Mouse (Mus musculus): Measurements from ENCODE around the gene Timm23. TPM values are rescaled to one million over a fixed set of nuclear protein-coding genes. Genes with fewer than 3 reads are reported as not detected.

Timm23 gene
- 88.9 TPM for polyA plus RNA-seq (2017; shearing (Covaris generic))

DNA sequence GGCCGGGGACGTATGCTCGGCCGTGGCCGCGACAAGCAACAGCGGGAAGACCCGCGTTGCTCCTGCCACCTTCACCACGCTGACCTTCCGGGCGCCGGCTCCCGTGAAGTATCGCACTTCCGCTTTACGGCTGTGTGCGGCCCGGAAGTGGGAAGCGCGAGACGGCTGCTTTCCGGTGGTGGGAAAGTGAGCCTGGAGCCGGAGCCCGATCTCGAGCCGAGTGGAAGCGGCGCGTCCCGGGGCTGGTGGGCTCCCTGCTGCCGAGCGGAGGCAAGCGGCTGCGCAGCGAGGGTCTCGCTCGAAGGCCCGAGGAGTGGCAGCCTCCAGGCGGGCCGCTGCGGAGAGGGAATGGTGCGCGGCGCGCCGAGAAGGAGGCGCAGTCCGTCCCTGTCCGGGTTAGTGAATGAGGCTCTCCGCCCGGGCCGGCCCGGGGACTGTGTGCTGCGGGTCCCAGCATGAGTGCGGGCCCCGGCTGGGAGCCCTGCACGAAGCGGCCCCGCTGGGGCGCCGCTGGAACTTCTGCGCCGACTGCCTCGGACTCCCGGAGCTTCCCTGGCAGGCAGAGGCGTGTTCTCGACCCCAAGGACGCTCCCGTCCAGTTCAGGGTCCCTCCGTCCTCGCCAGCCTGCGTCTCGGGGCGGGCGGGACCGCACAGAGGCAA lies at the start of gene Timm23, which contains the start of gene Parg:
Gene Timm23 (minus strand): TSS at position 108 of the 661 bp plus-strand sequence.
Gene Parg (plus strand): TSS at position 159 of the 661 bp plus-strand sequence.

DNA sequence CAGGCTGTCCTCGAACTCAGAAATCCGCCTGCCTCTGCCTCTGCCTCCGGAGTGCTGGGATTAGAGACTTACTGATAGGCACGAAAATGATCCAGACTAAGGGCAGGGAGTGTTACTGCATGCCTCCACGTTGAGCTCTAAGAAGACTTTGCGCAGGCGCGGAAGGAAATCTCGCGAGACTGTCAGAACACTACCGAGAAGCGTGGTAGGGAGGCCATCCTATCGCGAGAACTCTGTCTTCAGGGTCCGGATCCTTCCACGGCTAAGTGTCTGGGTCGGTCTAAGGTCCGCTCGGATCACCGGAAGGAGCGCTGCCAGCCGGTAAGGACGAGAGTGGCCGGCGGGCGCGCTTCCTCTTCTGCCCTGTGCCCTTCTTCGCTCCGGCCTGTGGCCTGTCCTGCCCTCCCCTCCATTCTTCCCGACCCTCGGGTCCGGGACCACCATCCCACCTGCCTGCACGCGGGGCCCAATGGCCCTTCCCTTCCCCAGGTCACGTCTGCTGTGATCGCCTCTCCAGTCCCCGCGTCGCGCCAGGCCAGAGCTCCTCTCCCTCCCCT lies 41.9 kb downstream of the Timm23 start, which contains the start of gene Ncoa4:
Gene Ncoa4 (plus strand): TSS at position 176 of the 557 bp plus-strand sequence.

DNA sequence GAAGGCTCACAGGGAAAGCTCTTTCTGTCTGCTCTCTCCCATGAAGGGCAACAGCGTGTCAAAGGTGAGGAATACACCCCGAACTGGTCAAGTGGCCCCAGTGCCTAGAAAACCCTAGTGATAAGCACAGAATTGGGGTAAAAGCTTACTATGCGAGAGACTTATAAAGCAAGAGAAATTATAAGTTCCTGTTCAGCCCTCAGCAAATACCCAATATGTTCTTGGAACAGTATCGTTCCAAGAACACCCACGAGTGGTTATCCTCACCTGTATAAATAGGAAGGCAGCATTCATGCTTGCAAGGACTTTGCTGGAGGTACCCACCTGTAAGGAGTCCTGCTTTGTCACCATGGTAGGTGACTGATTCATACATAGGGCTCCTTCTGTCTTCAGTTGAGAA lies 60.0 kb downstream of the Timm23 start, which contains the start of gene Msmb:
Gene Msmb (plus strand): TSS at position 301 of the 400 bp plus-strand sequence.

Other genes with a start within 250 kb of the Timm23 start
- gene Galnt15, start 172.9 kb downstream of the Timm23 start, polyA plus RNA-seq (2017; shearing (Covaris generic)): not detected
- gene Oxnad1, start 116.5 kb downstream of the Timm23 start, polyA plus RNA-seq (2017; shearing (Covaris generic)): 15.8 TPM
- 70.2 TPM for gene Dph3, start 116.2 kb downstream of the Timm23 start, polyA plus RNA-seq (2017; shearing (Covaris generic))
- not detected for gene Msmb, start 59.9 kb downstream of the Timm23 start, polyA plus RNA-seq (2017; shearing (Covaris generic))
- 87.7 TPM for gene Ncoa4, start 42.0 kb downstream of the Timm23 start, polyA plus RNA-seq (2017; shearing (Covaris generic))
- gene Parg, start 51 bp upstream of the Timm23 start, polyA plus RNA-seq (2017; shearing (Covaris generic)): 76.8 TPM
- 0.18 TPM for gene Ogdhl, start 120.1 kb upstream of the Timm23 start, polyA plus RNA-seq (2017; shearing (Covaris generic))
- not detected for gene 1700024G13Rik, start 186.5 kb upstream of the Timm23 start, polyA plus RNA-seq (2017; shearing (Covaris generic))